ENCODE assay signal across 14 mouse cellular contexts in the genomic region with DNA sequence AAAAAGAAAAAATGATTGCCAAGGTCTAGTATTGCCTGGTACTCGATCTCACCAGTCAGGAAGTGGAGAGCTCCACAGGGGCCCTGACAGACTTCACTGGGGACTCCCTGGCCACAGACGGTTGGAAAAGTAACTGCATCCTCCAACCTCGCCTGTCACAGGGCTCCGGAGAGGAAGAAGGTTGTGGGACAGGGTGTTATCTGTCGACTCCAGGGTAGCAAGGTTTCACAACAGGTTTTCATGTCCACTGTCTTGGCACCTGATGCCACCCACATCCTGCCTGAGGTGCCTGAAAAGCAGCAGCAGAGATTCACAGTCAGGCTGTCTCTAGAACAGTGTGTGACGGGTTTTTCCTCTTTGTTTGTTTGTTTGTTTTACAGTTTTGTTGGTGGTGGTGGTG. TPM values are rescaled to one million over a fixed set of nuclear protein-coding genes. Genes with fewer than 3 reads are reported as not detected.
DNase-seq lines count a peak whose midpoint lies in the region; ATAC-seq and TF ChIP-seq lines count a peak whose summit lies in the region.
"Had no signal": no experiment of that assay in that cellular context is flagged by ENCODE, and none has a peak within 500 bp of the region (broad histone marks: within the 10 kb centered on the region; RNA-seq: fewer than 3 reads in every experiment).

No protein-coding gene starts in this region.

- H3K4me2 ChIP-seq in heart, postnatal 0 days (ENCODE audit: low read depth, low read length), result no peak overlapping the region
- no peak overlapping the region for H3K4me2 ChIP-seq in liver, embryonic 13.5 days
- H3K4me2 ChIP-seq in forebrain, embryonic 15.5 days (replicated peaks), result no peak overlapping the region
- no peak overlapping the region for H3K4me2 ChIP-seq in intestine, embryonic 16.5 days (ENCODE audit: low read depth, low read length)
- no peak overlapping the region for H3K4me2 ChIP-seq in midbrain, postnatal 0 days (ENCODE audit: low read depth, low read length, poor library complexity, severe bottlenecking)
- H3K4me2 ChIP-seq: hindbrain, embryonic 13.5 days had no signal

- DNase-seq in heart, postnatal 0 days (ENCODE audit: low spot score), result no peak
- DNase-seq in heart, adult 18-20 months, result no peak
- DNase-seq in MEL (ENCODE audit: low read depth, low spot score), result peak; percentile 82
- DNase-seq in liver, embryonic 13.5 days, result no peak
- peak; percentile 75 for DNase-seq in thymus, postnatal 0 days (ENCODE audit: low spot score)
- DNase-seq in midbrain, postnatal 0 days (ENCODE audit: low spot score), result no peak
- DNase-seq: cerebellum, adult 9-10 months; layer of hippocampus, adult 9-11 months had no signal

- peaks cover 13% of the 10 kb centered on the region for H3K79me2 ChIP-seq in MEL (ENCODE audit: control insufficient read depth, insufficient read depth, low read length, poor library complexity)

- 29% methylated on average over 6 of the region's 6 CpGs for WGBS in heart, postnatal 0 days
- 6% methylated on average over 6 of the region's 6 CpGs for WGBS in liver, embryonic 13.5 days (ENCODE audit: insufficient replicate concordance)
- 52% methylated on average over 6 of the region's 6 CpGs for WGBS in forebrain, embryonic 15.5 days
- WGBS in intestine, embryonic 16.5 days, result 55% methylated on average over 6 of the region's 6 CpGs
- 54% methylated on average over 6 of the region's 6 CpGs for WGBS in midbrain, postnatal 0 days

- peaks cover 23% of the 10 kb centered on the region for H3K4me1 ChIP-seq in heart, postnatal 0 days (ENCODE audit: control insufficient read depth, insufficient read depth)
- peaks cover 9 to 25% of the 10 kb centered on the region in 2 experiments for H3K4me1 ChIP-seq in MEL (ENCODE audit: control insufficient read depth in 1 of 2, insufficient read depth in 2 of 2, low read length in 2 of 2)
- H3K4me1 ChIP-seq in liver, embryonic 13.5 days (replicated peaks), result peaks cover 53% of the 10 kb centered on the region
- peaks cover 23% of the 10 kb centered on the region for H3K4me1 ChIP-seq in forebrain, embryonic 15.5 days
- peaks cover 21% of the 10 kb centered on the region for H3K4me1 ChIP-seq in intestine, embryonic 16.5 days (ENCODE audit: control insufficient read depth, insufficient read depth, low read length)
- peaks cover 9% of the 10 kb centered on the region; the same call in 1 of the 2 replicates for H3K4me1 ChIP-seq in midbrain, postnatal 0 days (ENCODE audit: insufficient read depth, low read length)

- H3K27ac ChIP-seq in heart, postnatal 0 days (ENCODE audit: low read depth), result peak overlapping the region; percentile 83
- peak overlapping the region; percentile 55 for H3K27ac ChIP-seq in MEL (ENCODE audit: control insufficient read depth, low read depth, low read length)
- peak overlapping the region; percentile 65 for H3K27ac ChIP-seq in liver, embryonic 13.5 days
- H3K27ac ChIP-seq in forebrain, embryonic 15.5 days (replicated peaks), result no peak overlapping the region
- no peak overlapping the region for H3K27ac ChIP-seq in intestine, embryonic 16.5 days (ENCODE audit: low read length)
- no peak overlapping the region for H3K27ac ChIP-seq in midbrain, postnatal 0 days (ENCODE audit: low read depth, low read length)
- H3K27ac ChIP-seq: hindbrain, embryonic 13.5 days; kidney, embryonic 15.5 days; macrophage had no signal

- no peaks in the 10 kb centered on the region for H3K27me3 ChIP-seq in heart, postnatal 0 days (ENCODE audit: control insufficient read depth, insufficient read depth, low read length)
- H3K27me3 ChIP-seq in MEL (ENCODE audit: control insufficient read depth in 1 of 2, insufficient read depth in 2 of 2, low read length in 2 of 2), result no peaks in the 10 kb centered on the region
- no peaks in the 10 kb centered on the region for H3K27me3 ChIP-seq in liver, embryonic 13.5 days
- peaks cover 12% of the 10 kb centered on the region; the same call in 1 of the 2 replicates for H3K27me3 ChIP-seq in forebrain, embryonic 15.5 days
- H3K27me3 ChIP-seq in intestine, embryonic 16.5 days (replicated peaks; ENCODE audit: control insufficient read depth, insufficient read depth, low read length), result no peaks in the 10 kb centered on the region
- H3K27me3 ChIP-seq in midbrain, postnatal 0 days (ENCODE audit: insufficient read depth, low read length), result peaks cover 23% of the 10 kb centered on the region

- peaks cover 27% of the 10 kb centered on the region for H3K36me3 ChIP-seq in heart, postnatal 0 days (replicated peaks; ENCODE audit: control insufficient read depth, insufficient read depth, low read length)
- peaks cover 0 to 21% of the 10 kb centered on the region in 2 experiments; a peak in 3 of 4 replicates for H3K36me3 ChIP-seq in MEL (ENCODE audit: control insufficient read depth in 1 of 2, insufficient read depth in 2 of 2, low read length in 2 of 2)
- H3K36me3 ChIP-seq in liver, embryonic 13.5 days, result peaks cover 39% of the 10 kb centered on the region
- H3K36me3 ChIP-seq in forebrain, embryonic 15.5 days, result peaks cover 32% of the 10 kb centered on the region
- H3K36me3 ChIP-seq in intestine, embryonic 16.5 days (ENCODE audit: control insufficient read depth, insufficient read depth, low read length), result peaks cover 10% of the 10 kb centered on the region
- peaks cover 27% of the 10 kb centered on the region for H3K36me3 ChIP-seq in midbrain, postnatal 0 days (ENCODE audit: insufficient read depth, low read length)

- H3K4me3 ChIP-seq in heart, postnatal 0 days (ENCODE audit: low read depth, low read length), result no peak overlapping the region
- H3K4me3 ChIP-seq in MEL (ENCODE audit: control insufficient read depth in 1 of 2, insufficient read depth in 1 of 2, low read depth in 2 of 2, low read length in 2 of 2), result no peak overlapping the region
- no peak overlapping the region for H3K4me3 ChIP-seq in liver, embryonic 13.5 days (replicated peaks)
- H3K4me3 ChIP-seq in forebrain, embryonic 15.5 days, result no peak overlapping the region
- H3K4me3 ChIP-seq in intestine, embryonic 16.5 days (ENCODE audit: low read length), result no peak overlapping the region
- H3K4me3 ChIP-seq in midbrain, postnatal 0 days (ENCODE audit: low read depth, low read length), result no peak overlapping the region
- H3K4me3 ChIP-seq: hindbrain, embryonic 13.5 days; kidney, embryonic 15.5 days; myocyte had no signal

- no peak for TF ChIP-seq EP300 in heart, postnatal 0 days (IDR thresholded peaks at IDR 0.05; ENCODE audit: low read depth)
- peak; percentile 60 to 82 for TF ChIP-seq EP300 in MEL (IDR thresholded peaks at IDR 0.05; ENCODE audit: low read depth in 1 of 2, low read length in 2 of 2)

- H3K9me3 ChIP-seq in heart, postnatal 0 days (replicated peaks; ENCODE audit: control insufficient read depth, low read length), result no peaks in the 10 kb centered on the region
- no peaks in the 10 kb centered on the region for H3K9me3 ChIP-seq in MEL (replicated peaks; ENCODE audit: insufficient read depth, low read length)
- H3K9me3 ChIP-seq in liver, embryonic 13.5 days (replicated peaks), result no peaks in the 10 kb centered on the region
- no peaks in the 10 kb centered on the region for H3K9me3 ChIP-seq in forebrain, embryonic 15.5 days
- no peaks in the 10 kb centered on the region for H3K9me3 ChIP-seq in intestine, embryonic 16.5 days (ENCODE audit: control insufficient read depth, low read length)
- H3K9me3 ChIP-seq in midbrain, postnatal 0 days (ENCODE audit: low read length), result no peaks in the 10 kb centered on the region
- H3K9me3 ChIP-seq: hindbrain, embryonic 13.5 days; kidney, embryonic 15.5 days had no signal

- no peak for TF ChIP-seq CTCF in heart, postnatal 0 days (IDR thresholded peaks at IDR 0.05; ENCODE audit: low read depth)
- TF ChIP-seq CTCF in MEL (IDR thresholded peaks at IDR 0.05 in 2 of 3, conservative IDR thresholded peaks at IDR 0.05 in 1 of 3; ENCODE audit: control insufficient read depth in 1 of 3, insufficient read depth in 1 of 3, low read depth in 2 of 3, low read length in 3 of 3, poor library complexity in 1 of 3, severe bottlenecking in 1 of 3), result no peak
- no peak for TF ChIP-seq CTCF in midbrain, postnatal 0 days (IDR thresholded peaks at IDR 0.05)

- TF ChIP-seq POLR2A in MEL (IDR thresholded peaks at IDR 0.05; ENCODE audit: control insufficient read depth in 1 of 2, insufficient read depth in 1 of 2, low read depth in 1 of 2, low read length in 2 of 2, poor library complexity in 1 of 2), result no peak

- no peak overlapping the region for H3K9ac ChIP-seq in heart, postnatal 0 days (replicated peaks; ENCODE audit: low read depth, low read length)
- peak overlapping the region; percentile 12 for H3K9ac ChIP-seq in MEL (ENCODE audit: control insufficient read depth, low read depth, low read length, poor library complexity, severe bottlenecking)
- peak overlapping the region; percentile 98; the same call in 1 of the 2 replicates for H3K9ac ChIP-seq in liver, embryonic 13.5 days
- H3K9ac ChIP-seq in forebrain, embryonic 15.5 days (replicated peaks), result no peak overlapping the region
- no peak overlapping the region for H3K9ac ChIP-seq in intestine, embryonic 16.5 days (ENCODE audit: low read depth, low read length)
- H3K9ac ChIP-seq in midbrain, postnatal 0 days (replicated peaks; ENCODE audit: low read length, poor library complexity, severe bottlenecking), result no peak overlapping the region
- H3K9ac ChIP-seq: hindbrain, embryonic 13.5 days; kidney, embryonic 15.5 days had no signal

- TF ChIP-seq RAD21 in MEL (IDR thresholded peaks at IDR 0.05; ENCODE audit: low read depth, low read length), result no peak

- ATAC-seq in heart, postnatal 0 days (ENCODE audit: insufficient read depth, low read depth), result no peak
- ATAC-seq in liver, embryonic 13.5 days (ENCODE audit: low read depth), result no peak
- no peak for ATAC-seq in forebrain, embryonic 15.5 days (replicated peaks)
- ATAC-seq in intestine, embryonic 16.5 days, result no peak
- no peak for ATAC-seq in midbrain, postnatal 0 days (ENCODE audit: low FRiP score)

RNA-seq across cellular contexts. Expression of a gene that starts 2.4 kb away (rescaled TPM):
- total RNA-seq in heart, postnatal 0 days (2014; rRNA removed; ENCODE audit: low replicate concordance), result 85.0 and 119 TPM in 2 replicates
- 122 and 135 TPM in 2 replicates for polyA plus RNA-seq in heart, postnatal 0 days (2015; fragmentation: Nextera tagmentation; extraction: Ambion mirVana)
- total RNA-seq in heart, adult 18-20 months (2021), result 100 to 1,000 TPM; 171 to 173 TPM
- total RNA-seq in MEL (2012; rRNA removed), result 37.0 and 39.0 TPM in 2 replicates
- polyA plus RNA-seq in MEL (2012; ENCODE audit: insufficient read depth in 1 of 2, insufficient read length in 2 of 2, low read depth in 1 of 2, low replicate concordance in 2 of 2, missing spikeins in 1 of 2), result 100 to 1,000 TPM in 1 of 2 experiments, not detected in 1; 207 TPM
- 260 and 311 TPM in 2 replicates for polyA plus RNA-seq in liver, embryonic 13.5 days (2015; fragmentation: Nextera tagmentation; extraction: Ambion mirVana)
- 144 and 151 TPM in 2 replicates for polyA plus RNA-seq in thymus, postnatal 0 days (2015; fragmentation: Nextera tagmentation; extraction: Ambion mirVana)
- 24.0 and 27.4 TPM in 2 replicates for polyA plus RNA-seq in forebrain, embryonic 15.5 days (2015; fragmentation: Nextera tagmentation; extraction: Ambion mirVana)
- polyA plus RNA-seq in intestine, embryonic 16.5 days (2015; fragmentation: Nextera tagmentation; extraction: Ambion mirVana), result 62.6 and 64.6 TPM in 2 replicates
- 7.6 and 8.4 TPM in 2 replicates for total RNA-seq in midbrain, postnatal 0 days (2014; rRNA removed)
- 7.3 and 7.4 TPM in 2 replicates for polyA plus RNA-seq in midbrain, postnatal 0 days (2015; fragmentation: Nextera tagmentation; extraction: Ambion mirVana)

RNA-seq across cellular contexts. Expression of a gene that starts 18.0 kb away (rescaled TPM):
- total RNA-seq in heart, postnatal 0 days (2014; rRNA removed; ENCODE audit: low replicate concordance), result 80.2 and 83.4 TPM in 2 replicates
- 70.5 and 76.7 TPM in 2 replicates for polyA plus RNA-seq in heart, postnatal 0 days (2015; fragmentation: Nextera tagmentation; extraction: Ambion mirVana)
- total RNA-seq in heart, adult 18-20 months (2021), result 10 to 100 TPM; 21.5 to 21.8 TPM
- total RNA-seq in MEL (2012; rRNA removed), result 139 and 156 TPM in 2 replicates
- polyA plus RNA-seq in MEL (2012; ENCODE audit: insufficient read depth in 1 of 2, insufficient read length in 2 of 2, low read depth in 1 of 2, low replicate concordance in 2 of 2, missing spikeins in 1 of 2), result 100 to 1,000 TPM in 1 of 2 experiments, not detected in 1; 172 TPM
- 94.5 and 96.8 TPM in 2 replicates for polyA plus RNA-seq in liver, embryonic 13.5 days (2015; fragmentation: Nextera tagmentation; extraction: Ambion mirVana)
- polyA plus RNA-seq in thymus, postnatal 0 days (2015; fragmentation: Nextera tagmentation; extraction: Ambion mirVana), result 138 and 142 TPM in 2 replicates
- polyA plus RNA-seq in forebrain, embryonic 15.5 days (2015; fragmentation: Nextera tagmentation; extraction: Ambion mirVana), result 162 and 163 TPM in 2 replicates
- polyA plus RNA-seq in intestine, embryonic 16.5 days (2015; fragmentation: Nextera tagmentation; extraction: Ambion mirVana), result 110 and 117 TPM in 2 replicates
- 93.8 and 98.3 TPM in 2 replicates for total RNA-seq in midbrain, postnatal 0 days (2014; rRNA removed)
- polyA plus RNA-seq in midbrain, postnatal 0 days (2015; fragmentation: Nextera tagmentation; extraction: Ambion mirVana), result 127 and 130 TPM in 2 replicates

RNA-seq across cellular contexts. Expression of a gene that starts 40.4 kb away (rescaled TPM):
- total RNA-seq in heart, postnatal 0 days (2014; rRNA removed; ENCODE audit: low replicate concordance), result 19.1 TPM in 1 of 2 replicates, not detected in the other
- 0.18 TPM in 1 of 2 replicates, not detected in the other for polyA plus RNA-seq in heart, postnatal 0 days (2015; fragmentation: Nextera tagmentation; extraction: Ambion mirVana)
- total RNA-seq in heart, adult 18-20 months (2021), result not detected
- not detected in 2 replicates for total RNA-seq in MEL (2012; rRNA removed)
- polyA plus RNA-seq in MEL (2012; ENCODE audit: insufficient read depth in 1 of 2, insufficient read length in 2 of 2, low read depth in 1 of 2, low replicate concordance in 2 of 2, missing spikeins in 1 of 2), result not detected
- polyA plus RNA-seq in liver, embryonic 13.5 days (2015; fragmentation: Nextera tagmentation; extraction: Ambion mirVana), result 0.08 TPM in 1 of 2 replicates, not detected in the other
- polyA plus RNA-seq in thymus, postnatal 0 days (2015; fragmentation: Nextera tagmentation; extraction: Ambion mirVana), result 66.2 and 75.4 TPM in 2 replicates
- 0.46 and 0.97 TPM in 2 replicates for polyA plus RNA-seq in forebrain, embryonic 15.5 days (2015; fragmentation: Nextera tagmentation; extraction: Ambion mirVana)
- polyA plus RNA-seq in intestine, embryonic 16.5 days (2015; fragmentation: Nextera tagmentation; extraction: Ambion mirVana), result 0.04 and 0.11 TPM in 2 replicates
- total RNA-seq in midbrain, postnatal 0 days (2014; rRNA removed), result 1.7 and 2.8 TPM in 2 replicates
- polyA plus RNA-seq in midbrain, postnatal 0 days (2015; fragmentation: Nextera tagmentation; extraction: Ambion mirVana), result 1.1 and 1.6 TPM in 2 replicates
- polyA plus RNA-seq: macrophage, myocyte had no signal

Comparison
In these comparisons a context has a peak if more than half of its experiments do, and no peak if none do; other contexts are left out.
1. DNase-seq: peak in MEL (single experiment) and thymus, postnatal 0 days (single experiment); none in heart, postnatal 0 days (single experiment), heart, adult 18-20 months (0 of 2), liver, embryonic 13.5 days (single experiment) and midbrain, postnatal 0 days (single experiment).
2. H3K27ac ChIP-seq: peak in heart, postnatal 0 days (single experiment), MEL (single experiment) and liver, embryonic 13.5 days (single experiment); none in forebrain, embryonic 15.5 days (single experiment), intestine, embryonic 16.5 days (single experiment) and midbrain, postnatal 0 days (single experiment).
3. H3K9ac ChIP-seq: peak in MEL (single experiment) and liver, embryonic 13.5 days (single experiment); none in heart, postnatal 0 days (single experiment), forebrain, embryonic 15.5 days (single experiment), intestine, embryonic 16.5 days (single experiment) and midbrain, postnatal 0 days (single experiment).
4. RNA of a gene that starts 40.4 kb away (polyA plus RNA-seq): 66.2 to 75.4 TPM in thymus, postnatal 0 days; 1.1 to 1.6 TPM in midbrain, postnatal 0 days, 0.46 to 0.97 TPM in forebrain, embryonic 15.5 days, 0.18 TPM in heart, postnatal 0 days, 0.08 TPM in liver, embryonic 13.5 days, 0.04 to 0.11 TPM in intestine, embryonic 16.5 days and not detected in MEL; every median in the first group is over 10 times any median in the second.